19 mouse cellular contexts compared by ENCODE assay signal in the genomic region with DNA sequence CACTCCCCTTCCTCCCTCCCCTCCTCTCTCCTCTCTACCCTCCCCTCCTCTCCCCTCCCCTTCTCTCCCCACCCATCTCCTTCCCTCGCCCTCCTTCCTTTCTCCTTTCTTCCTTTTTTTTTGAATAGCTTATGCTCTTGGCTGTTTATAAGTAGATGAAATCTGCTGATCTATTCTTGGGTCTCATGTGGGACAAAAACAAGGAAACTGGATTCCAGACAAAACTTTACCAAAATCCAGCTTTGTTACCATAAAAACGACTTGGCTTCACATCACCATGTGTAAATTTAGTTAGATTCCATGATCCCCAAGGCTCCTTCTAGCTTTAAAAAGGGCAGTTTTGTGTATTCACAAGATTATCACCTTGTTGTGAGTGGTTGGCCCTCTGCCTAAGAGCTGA.
"Had no signal": no experiment of that assay in that cellular context is flagged by ENCODE, and none has a peak within 500 bp of the region (broad histone marks: within the 10 kb centered on the region; RNA-seq: fewer than 3 reads in every experiment).

No protein-coding gene starts in this region.

- H3K27me3 ChIP-seq: limb, embryonic 13.5 days; midbrain, embryonic 15.5 days; neural tube, embryonic 13.5 days; stomach, embryonic 15.5 days had no signal

- ATAC-seq: midbrain, embryonic 15.5 days had no signal

- H3K9me3 ChIP-seq: limb, embryonic 10.5 days; limb, embryonic 13.5 days; midbrain, embryonic 15.5 days; neural tube, embryonic 13.5 days; stomach, embryonic 15.5 days had no signal

- H3K27ac ChIP-seq: limb, embryonic 10.5 days; limb, embryonic 13.5 days; midbrain, embryonic 15.5 days; neural tube, embryonic 13.5 days; stomach, embryonic 15.5 days had no signal

- H3K9ac ChIP-seq: limb, embryonic 13.5 days; midbrain, embryonic 15.5 days; neural tube, embryonic 13.5 days; stomach, embryonic 15.5 days had no signal

- H3K4me2 ChIP-seq: limb, embryonic 13.5 days; midbrain, embryonic 11.5 days; midbrain, embryonic 15.5 days; neural tube, embryonic 13.5 days; stomach, embryonic 15.5 days had no signal

- H3K36me3 ChIP-seq: limb, embryonic 10.5 days; limb, embryonic 13.5 days; midbrain, embryonic 15.5 days; neural tube, embryonic 13.5 days; stomach, embryonic 15.5 days had no signal

- H3K4me3 ChIP-seq: limb, embryonic 10.5 days; limb, embryonic 13.5 days; midbrain, embryonic 15.5 days; neural tube, embryonic 13.5 days; stomach, embryonic 15.5 days had no signal

- H3K4me1 ChIP-seq: limb, embryonic 10.5 days; limb, embryonic 13.5 days; midbrain, embryonic 15.5 days; neural tube, embryonic 13.5 days; stomach, embryonic 15.5 days had no signal

- DNase-seq: kidney, adult 11 months; kidney, adult 9 months; kidney, postnatal 14 days; kidney, postnatal 4 days; lung, adult 2 months; lung, postnatal 14 days; lung, postnatal 4 days; retina, postnatal 1 day; right cerebral cortex, postnatal 25 days; spleen, adult 18-20 months; thymus, adult 2 months; thymus, postnatal 14 days; thymus, postnatal 4 days had no signal
